Mouse (Mus musculus) erythroblast, embryonic 14.5 days (primary cell): ENCODE results near the gene Cyp4a12b.
"Not testable (repeated sequence)": the region's sequence is repeated elsewhere in the genome, so short reads cannot be mapped to it uniquely, and the experiment has no call there.

ENCODE experiments used
- GATA1 ChIP-seq: IDR thresholded peaks from 2 replicates; pipeline ENCODE4 v1.6.1; 2012; ENCODE audit warnings: low read length, inconsistent platforms, mixed read lengths
- TAL1 ChIP-seq: IDR thresholded peaks from 3 replicates; pipeline ENCODE4 v1.6.1; 2012; ENCODE audit warnings: low read length, inconsistent platforms, mixed read lengths

DNA sequence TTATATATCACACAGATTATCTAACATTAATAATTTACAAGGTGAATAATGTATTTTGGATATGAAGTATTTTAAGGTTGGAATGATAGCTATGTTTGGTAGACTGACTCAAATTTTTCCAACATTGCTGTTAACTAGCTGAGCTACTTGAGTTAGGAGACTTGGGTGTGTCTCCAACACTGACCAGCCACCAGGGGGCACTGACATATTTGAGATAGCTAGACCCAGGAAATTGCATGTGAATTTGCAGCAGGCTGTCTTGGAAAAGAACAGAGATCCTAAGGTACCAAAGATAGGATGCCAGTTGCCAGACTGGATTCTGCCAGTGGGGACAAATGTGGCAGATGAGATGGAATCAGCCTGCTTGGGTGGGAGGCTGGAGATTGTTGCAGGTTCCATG, 43.4 kb upstream of the Cyp4a12b start:
- not testable (repeated sequence) for TF ChIP-seq GATA1, TAL1
